Mouse (Mus musculus): ENCODE results near the gene Olfr881.

Gene Olfr881

GRCm38 (mm10) chr9:37991525-37991924, at the start of gene Olfr881:
Gene Olfr881 (plus strand): TSS chr9:37991825.
- DNase-seq (ENCODE audit: low spot score): no peak

- no peak for DNase-seq (ENCODE audit: low spot score)
Measured at GRCm38 (mm10) chr9:37998581-37999204, 7.1 kb downstream of the Olfr881 start.

- DNase-seq (ENCODE audit: low spot score): no peak
Measured at GRCm38 (mm10) chr9:38000021-38000420, 8.4 kb downstream of the Olfr881 start.

- no peak for DNase-seq (ENCODE audit: low spot score)
Measured at GRCm38 (mm10) chr9:38025508-38025907, 33.9 kb downstream of the Olfr881 start, which contains the start of gene Olfr883. Gene Olfr883 (plus strand): TSS chr9:38025808.
